Mouse (Mus musculus) right cerebral cortex, adult 2 months (tissue): ENCODE data around the gene Wnt3.

Source experiments
- DNase-seq, 2 experiments: peaks; one replicate each; pipeline ENCODE4 v3.0.0; 2021 to 2022; ENCODE audit warnings: low spot score in 2 of 2

Wnt3 gene

GRCm38 (mm10) chr11:103840834-103841233 is 66.9 kb downstream of the Wnt3 start:
- DNase-seq, result no peak

- DNase-seq, result no peak
Observed at GRCm38 (mm10) chr11:103848287-103848686, 74.3 kb downstream of the Wnt3 start.

GRCm38 (mm10) chr11:103852590-103853283 is 78.8 kb downstream of the Wnt3 start:
- no peak for DNase-seq

- no peak for DNase-seq
Observed at GRCm38 (mm10) chr11:103853284-103853920, 79.5 kb downstream of the Wnt3 start.

GRCm38 (mm10) chr11:103854294-103854693 is 80.3 kb downstream of the Wnt3 start:
- no peak for DNase-seq

GRCm38 (mm10) chr11:103856641-103857040 is 82.7 kb downstream of the Wnt3 start:
- no peak for DNase-seq

- DNase-seq, result no peak
Observed at GRCm38 (mm10) chr11:103858760-103859159, 84.8 kb downstream of the Wnt3 start.

- no peak for DNase-seq
Observed at GRCm38 (mm10) chr11:103859933-103860610, 86.1 kb downstream of the Wnt3 start.

- no peak for DNase-seq
Observed at GRCm38 (mm10) chr11:103862951-103863350, 89.0 kb downstream of the Wnt3 start.

- DNase-seq, result no peak
Observed at GRCm38 (mm10) chr11:103864486-103864885, 90.5 kb downstream of the Wnt3 start.

- DNase-seq, result no peak
Observed at GRCm38 (mm10) chr11:103865346-103865745, 91.4 kb downstream of the Wnt3 start.
